Mouse (Mus musculus) frontal cortex, adult (tissue): ENCODE results near the gene Bmf.

Source experiments
- ATAC-seq: cut with Nextera tagmentation; 2 replicates; pipeline ENCODE4 v1.9.2; 2017; ENCODE audit warnings: mild to moderate bottlenecking, moderate library complexity, mixed read lengths; ENCODE audit not compliant: low TSS enrichment

Gene Bmf

GRCm38 (mm10) chr2:118545242-118546103, 4.0 kb downstream of the Bmf start:
- ATAC-seq: peak; percentile 82

GRCm38 (mm10) chr2:118543893-118544799, 5.3 kb downstream of the Bmf start:
- ATAC-seq: peak; percentile 25; the same call in 1 of the 2 replicates

- ATAC-seq: no peak
Measured at GRCm38 (mm10) chr2:118542971-118543573, 6.4 kb downstream of the Bmf start.

- no peak for ATAC-seq
Measured at GRCm38 (mm10) chr2:118541716-118542115, 7.8 kb downstream of the Bmf start.

GRCm38 (mm10) chr2:118540691-118541117, 8.8 kb downstream of the Bmf start:
- ATAC-seq: peak; percentile 51; the same call in 1 of the 2 replicates

GRCm38 (mm10) chr2:118539881-118540516, 9.5 kb downstream of the Bmf start:
- no peak for ATAC-seq

- ATAC-seq: no peak
Measured at GRCm38 (mm10) chr2:118539040-118539439, 10.4 kb downstream of the Bmf start.

- no peak for ATAC-seq
Measured at GRCm38 (mm10) chr2:118537226-118537625, 12.3 kb downstream of the Bmf start.

- no peak for ATAC-seq
Measured at GRCm38 (mm10) chr2:118536553-118536952, 12.9 kb downstream of the Bmf start.

GRCm38 (mm10) chr2:118536111-118536510, 13.4 kb downstream of the Bmf start:
- ATAC-seq: no peak

GRCm38 (mm10) chr2:118533969-118534368, 15.5 kb downstream of the Bmf start:
- no peak; the same call in 1 of the 2 replicates for ATAC-seq

GRCm38 (mm10) chr2:118532855-118533675, 16.4 kb downstream of the Bmf start:
- ATAC-seq: no peak

GRCm38 (mm10) chr2:118532401-118532800, 17.1 kb downstream of the Bmf start:
- no peak for ATAC-seq

GRCm38 (mm10) chr2:118529466-118530181, 19.9 kb downstream of the Bmf start:
- no peak for ATAC-seq

- ATAC-seq: no peak
Measured at GRCm38 (mm10) chr2:118526545-118526944, 22.9 kb downstream of the Bmf start.

GRCm38 (mm10) chr2:118524811-118525210, 24.7 kb downstream of the Bmf start:
- no peak for ATAC-seq

GRCm38 (mm10) chr2:118523163-118523730, 26.2 kb downstream of the Bmf start:
- no peak for ATAC-seq

- no peak for ATAC-seq
Measured at GRCm38 (mm10) chr2:118522265-118522664, 27.2 kb downstream of the Bmf start.
